Mouse (Mus musculus) urinary bladder, postnatal 4 days (tissue): ENCODE data around the gene Myadm.
"Not testable (repeated sequence)": the region's sequence is repeated elsewhere in the genome, so short reads cannot be mapped to it uniquely, and the experiment has no call there.

ENCODE experiments used
- DNase-seq, 2 experiments: peaks; one replicate each; pipeline ENCODE4 v3.0.0; 2021 to 2022; ENCODE audit warnings: low spot score in 2 of 2

Myadm gene

GRCm38 (mm10) chr7:3290257-3291033 is 1.6 kb downstream of the Myadm start:
- peak; percentile 97 to 98 for DNase-seq

GRCm38 (mm10) chr7:3291197-3291596 is 2.3 kb downstream of the Myadm start:
- no peak for DNase-seq

GRCm38 (mm10) chr7:3291764-3292163 is 2.9 kb downstream of the Myadm start:
- no peak for DNase-seq

- DNase-seq = not testable (repeated sequence)
Observed at GRCm38 (mm10) chr7:3292271-3292670, 3.4 kb downstream of the Myadm start.

- DNase-seq = peak; percentile 93 to 94
Observed at GRCm38 (mm10) chr7:3292791-3293190, 3.9 kb downstream of the Myadm start.

- DNase-seq = no peak
Observed at GRCm38 (mm10) chr7:3294794-3295193, 5.9 kb downstream of the Myadm start.

- DNase-seq = no peak
Observed at GRCm38 (mm10) chr7:3295321-3296110, 6.6 kb downstream of the Myadm start.

GRCm38 (mm10) chr7:3296711-3297110 is 7.8 kb downstream of the Myadm start:
- DNase-seq = no peak

GRCm38 (mm10) chr7:3299941-3300617 is 11.2 kb downstream of the Myadm start:
- no peak for DNase-seq

- no peak for DNase-seq
Observed at GRCm38 (mm10) chr7:3300891-3301627, 12.2 kb downstream of the Myadm start.

- peak in 1 of 2 experiments; percentile 30 for DNase-seq
Observed at GRCm38 (mm10) chr7:3301628-3302555, 13.0 kb downstream of the Myadm start.

- no peak for DNase-seq
Observed at GRCm38 (mm10) chr7:3302556-3303275, 13.8 kb downstream of the Myadm start.

GRCm38 (mm10) chr7:3303276-3303781 is 14.4 kb downstream of the Myadm start:
- peak in 1 of 2 experiments; percentile 22 for DNase-seq

GRCm38 (mm10) chr7:3303789-3304188 is 14.9 kb downstream of the Myadm start:
- DNase-seq = no peak

GRCm38 (mm10) chr7:3304298-3304697 is 15.4 kb downstream of the Myadm start:
- no peak for DNase-seq

- DNase-seq = no peak
Observed at GRCm38 (mm10) chr7:3306400-3306799, 17.5 kb downstream of the Myadm start.

GRCm38 (mm10) chr7:3308646-3309045 is 19.8 kb downstream of the Myadm start:
- DNase-seq = no peak

GRCm38 (mm10) chr7:3310233-3310632 is 21.4 kb downstream of the Myadm start:
- DNase-seq = no peak

GRCm38 (mm10) chr7:3313571-3313970 is 24.7 kb downstream of the Myadm start:
- no peak for DNase-seq

- no peak for DNase-seq
Observed at GRCm38 (mm10) chr7:3314121-3314520, 25.2 kb downstream of the Myadm start.
